Mouse (Mus musculus): ENCODE data around the gene Tsga10ip. TPM values are rescaled to one million over a fixed set of nuclear protein-coding genes. Genes with fewer than 3 reads are reported as not detected.

Gene Tsga10ip
- total RNA-seq, 2 experiments from 2014 or later, result not detected

DNA sequence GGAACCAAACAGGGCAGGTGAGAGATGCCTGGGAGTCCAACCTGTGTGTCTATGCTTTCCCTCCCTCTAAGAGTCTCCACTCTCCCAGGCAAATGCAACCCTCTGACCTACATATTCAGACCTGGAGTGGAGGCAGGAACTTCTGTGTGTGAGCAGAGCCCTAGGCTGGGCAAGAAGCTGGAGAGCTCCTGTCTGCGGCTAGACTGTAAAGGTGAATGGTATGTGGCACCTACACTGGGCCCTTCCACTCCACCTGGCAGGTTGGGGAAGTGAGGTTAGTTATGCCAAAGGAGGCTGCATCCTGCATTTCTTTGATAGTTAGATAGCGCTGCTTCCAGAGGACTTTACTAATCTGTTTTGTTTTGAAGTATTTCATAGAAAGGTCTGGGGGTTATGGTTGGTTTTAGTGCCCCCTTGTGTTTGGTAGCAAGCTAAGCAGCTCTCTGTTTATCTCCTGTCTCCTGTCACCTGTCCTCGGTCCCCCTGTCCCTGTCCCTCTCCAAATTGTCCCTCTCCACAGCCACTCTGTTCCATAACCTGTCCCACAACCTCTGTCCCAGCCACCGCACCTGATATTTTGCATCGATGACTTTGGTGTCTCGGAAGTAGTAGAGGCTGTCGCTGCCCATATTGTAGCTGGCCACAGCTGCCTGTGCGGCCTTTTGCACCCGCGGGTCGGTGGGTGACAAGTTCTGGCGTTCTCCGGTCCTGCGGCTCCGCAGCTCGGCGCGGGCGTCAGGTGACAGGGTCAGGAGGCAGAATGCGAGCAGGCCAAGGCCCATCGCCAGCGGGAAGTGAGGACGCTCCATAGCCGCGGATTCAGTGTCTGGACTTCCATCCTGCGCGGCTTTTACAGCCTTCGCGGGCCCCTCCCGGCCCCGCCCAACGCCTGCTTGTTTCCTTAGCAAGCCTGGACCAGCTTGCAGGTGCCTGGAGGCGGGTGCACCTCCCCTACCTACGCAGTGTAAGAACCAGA is 53.5 kb downstream of the Tsga10ip start:
- ATAC-seq (replicated peaks; ENCODE audit: poor library complexity), result peak; percentile 86

DNA sequence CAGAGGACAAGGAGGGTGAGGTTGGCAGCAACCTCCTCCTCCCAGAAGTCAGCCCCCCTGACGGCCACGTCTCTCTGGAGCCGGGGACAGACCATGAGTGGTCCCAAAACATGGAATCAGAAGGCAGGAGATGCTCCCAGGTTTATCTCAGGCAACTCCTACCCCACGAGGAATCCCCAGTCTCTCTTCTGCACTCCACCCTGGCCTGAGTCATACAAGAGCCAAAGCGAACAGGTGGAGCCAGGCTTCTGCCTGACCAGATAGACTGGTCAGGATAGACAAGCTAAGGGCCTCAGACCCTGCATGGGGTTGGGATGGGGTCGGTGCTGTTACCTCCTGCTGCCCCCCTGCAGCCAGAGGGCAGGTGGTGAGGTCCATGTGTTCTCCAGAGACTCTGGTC is 54.3 kb downstream of the Tsga10ip start:
- ATAC-seq (replicated peaks; ENCODE audit: poor library complexity), result no peak

DNA sequence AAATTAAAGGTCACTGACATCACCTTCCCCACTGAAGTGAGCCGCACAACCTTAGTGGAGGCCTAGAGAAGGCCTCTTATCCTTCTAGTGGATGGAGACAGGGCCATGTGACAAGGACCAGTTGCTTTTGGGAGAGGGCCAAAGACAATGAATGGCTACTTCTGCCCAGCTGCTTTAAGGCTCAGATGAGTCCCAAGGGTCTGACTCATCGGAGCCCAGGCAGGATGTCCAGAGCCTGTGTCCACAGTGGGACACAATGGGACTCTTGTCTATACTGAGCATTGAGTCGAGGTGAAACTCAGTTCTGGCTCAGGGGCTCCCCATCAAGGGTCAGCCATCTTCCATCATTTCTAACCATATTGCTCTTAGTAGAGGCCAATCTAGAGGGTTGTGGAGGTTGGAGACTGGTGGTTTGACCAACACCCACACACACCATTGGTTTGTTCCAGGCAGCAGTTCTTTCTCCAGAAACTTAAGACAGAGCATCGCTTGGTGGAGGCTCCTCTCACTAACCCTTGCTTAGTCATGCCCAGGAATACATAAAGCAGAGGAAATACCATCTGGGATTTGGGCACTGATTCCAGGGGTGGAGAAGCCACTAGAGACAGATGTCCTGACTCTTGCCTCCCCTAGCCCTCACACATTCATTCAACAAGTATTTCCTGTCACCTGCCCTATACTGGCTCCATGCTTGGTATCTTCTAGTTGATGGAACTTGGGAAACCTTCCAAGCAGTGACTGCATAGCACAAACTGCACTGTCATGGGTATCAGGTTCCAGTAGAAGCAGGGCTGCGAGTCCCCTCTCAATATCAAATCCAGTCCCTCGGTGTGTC is 56.8 kb downstream of the Tsga10ip start:
- no peak for ATAC-seq (replicated peaks; ENCODE audit: poor library complexity)

DNA sequence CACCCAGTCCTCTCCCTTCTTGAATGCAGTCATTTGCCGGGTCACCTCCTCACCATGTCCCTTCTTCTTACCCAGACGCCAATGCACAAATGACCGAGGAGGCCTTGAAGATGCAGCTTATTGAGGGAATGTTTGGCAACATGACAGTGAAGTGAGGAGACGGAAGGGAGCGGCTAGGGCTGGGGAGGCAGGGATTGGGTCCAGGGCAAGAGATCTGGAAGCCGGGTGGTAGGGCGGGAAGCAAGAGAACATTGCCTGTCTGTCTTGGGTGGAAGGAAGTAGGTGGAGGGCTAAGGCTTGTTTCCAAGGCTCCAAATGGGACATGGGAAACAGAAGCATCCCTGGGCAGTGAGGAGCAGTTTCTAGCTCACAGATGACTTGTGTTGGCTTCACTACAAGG is 61.0 kb downstream of the Tsga10ip start:
- no peak for ATAC-seq (replicated peaks; ENCODE audit: poor library complexity)

Other genes starting within 250 kb of the Tsga10ip start
- 14.8 and 16.2 TPM in 2 replicates for gene Pacs1, start 129.4 kb downstream of the Tsga10ip start, total RNA-seq (2015)
- 5.1 and 7.1 TPM in 2 replicates for gene Pacs1, start 129.4 kb downstream of the Tsga10ip start, total RNA-seq (2017)
- gene Sf3b2, start 107.1 kb downstream of the Tsga10ip start, total RNA-seq (2015), result 119 and 147 TPM in 2 replicates
- 239 and 261 TPM in 2 replicates for gene Sf3b2, start 107.1 kb downstream of the Tsga10ip start, total RNA-seq (2017)
- gene Gal3st3, start 104.2 kb downstream of the Tsga10ip start, total RNA-seq (2015), result not detected in 2 replicates
- gene Gal3st3, start 104.2 kb downstream of the Tsga10ip start, total RNA-seq (2017), result not detected in 2 replicates
- not detected in 2 replicates for gene Catsper1, start 66.8 kb downstream of the Tsga10ip start, total RNA-seq (2015)
- gene Catsper1, start 66.8 kb downstream of the Tsga10ip start, total RNA-seq (2017), result not detected in 2 replicates
- not detected in 2 replicates for gene Cst6, start 53.0 kb downstream of the Tsga10ip start, total RNA-seq (2015)
- not detected in 2 replicates for gene Cst6, start 53.0 kb downstream of the Tsga10ip start, total RNA-seq (2017)
- gene Eif1ad, start 35.8 kb downstream of the Tsga10ip start, total RNA-seq (2015), result 48.9 and 54.7 TPM in 2 replicates
- 67.8 and 86.2 TPM in 2 replicates for gene Eif1ad, start 35.8 kb downstream of the Tsga10ip start, total RNA-seq (2017)
- 499 and 504 TPM in 2 replicates for gene Banf1, start 35.4 kb downstream of the Tsga10ip start, total RNA-seq (2015)
- gene Banf1, start 35.4 kb downstream of the Tsga10ip start, total RNA-seq (2017), result 66.7 and 68.5 TPM in 2 replicates
- 65.3 and 65.9 TPM in 2 replicates for gene Sart1, start 13.8 kb downstream of the Tsga10ip start, total RNA-seq (2015)
- gene Sart1, start 13.8 kb downstream of the Tsga10ip start, total RNA-seq (2017), result 83.8 and 105 TPM in 2 replicates
- gene Drap1, start 22.5 kb upstream of the Tsga10ip start, total RNA-seq (2015), result 120 and 142 TPM in 2 replicates
- 105 and 109 TPM in 2 replicates for gene Drap1, start 22.5 kb upstream of the Tsga10ip start, total RNA-seq (2017)
- 18.4 and 18.6 TPM in 2 replicates for gene AI837181, start 22.6 kb upstream of the Tsga10ip start, total RNA-seq (2015)
- gene AI837181, start 22.6 kb upstream of the Tsga10ip start, total RNA-seq (2017), result 8.6 and 11.9 TPM in 2 replicates
- gene Fosl1, start 45.0 kb upstream of the Tsga10ip start, total RNA-seq (2015), result 0.47 and 0.98 TPM in 2 replicates
- 1.2 TPM in 1 of 2 replicates, not detected in the other for gene Fosl1, start 45.0 kb upstream of the Tsga10ip start, total RNA-seq (2017)
- 0.99 and 1.2 TPM in 2 replicates for gene Ccdc85b, start 55.4 kb upstream of the Tsga10ip start, total RNA-seq (2015)
- 2.5 and 3.0 TPM in 2 replicates for gene Ccdc85b, start 55.4 kb upstream of the Tsga10ip start, total RNA-seq (2017)
- 50.2 and 73.5 TPM in 2 replicates for gene Fibp, start 58.1 kb upstream of the Tsga10ip start, total RNA-seq (2015)
- 107 and 197 TPM in 2 replicates for gene Fibp, start 58.1 kb upstream of the Tsga10ip start, total RNA-seq (2017)
- gene Ctsw, start 66.0 kb upstream of the Tsga10ip start, total RNA-seq (2015), result 0.47 and 0.83 TPM in 2 replicates
- gene Ctsw, start 66.0 kb upstream of the Tsga10ip start, total RNA-seq (2017), result 0.44 and 0.79 TPM in 2 replicates
- gene Efemp2, start 71.4 kb upstream of the Tsga10ip start, total RNA-seq (2015), result 0.54 TPM in 1 of 2 replicates, not detected in the other
- gene Efemp2, start 71.4 kb upstream of the Tsga10ip start, total RNA-seq (2017), result not detected in 2 replicates
- gene Mus81, start 85.9 kb upstream of the Tsga10ip start, total RNA-seq (2015), result 20.4 and 28.8 TPM in 2 replicates
- 10.3 and 11.6 TPM in 2 replicates for gene Mus81, start 85.9 kb upstream of the Tsga10ip start, total RNA-seq (2017)
- gene Cfl1, start 87.9 kb upstream of the Tsga10ip start, total RNA-seq (2015), result 1,737 and 1,793 TPM in 2 replicates
- 1,233 and 1,355 TPM in 2 replicates for gene Cfl1, start 87.9 kb upstream of the Tsga10ip start, total RNA-seq (2017)
- 0.66 and 1.7 TPM in 2 replicates for gene 1700020D05Rik, start 101.3 kb upstream of the Tsga10ip start, total RNA-seq (2015)
- 1.5 TPM in 1 of 2 replicates, not detected in the other for gene 1700020D05Rik, start 101.3 kb upstream of the Tsga10ip start, total RNA-seq (2017)
- 0.73 and 2.8 TPM in 2 replicates for gene Snx32, start 108.0 kb upstream of the Tsga10ip start, total RNA-seq (2015)
- gene Snx32, start 108.0 kb upstream of the Tsga10ip start, total RNA-seq (2017), result 1.7 and 1.9 TPM in 2 replicates
- gene Ovol1, start 158.1 kb upstream of the Tsga10ip start, total RNA-seq (2015), result not detected in 2 replicates
- not detected in 2 replicates for gene Ovol1, start 158.1 kb upstream of the Tsga10ip start, total RNA-seq (2017)
- 8.9 and 10.5 TPM in 2 replicates for gene Ap5b1, start 165.5 kb upstream of the Tsga10ip start, total RNA-seq (2015)
- gene Ap5b1, start 165.5 kb upstream of the Tsga10ip start, total RNA-seq (2017), result 7.4 and 9.6 TPM in 2 replicates
- gene Rnaseh2c, start 199.3 kb upstream of the Tsga10ip start, total RNA-seq (2015), result 80.3 and 150 TPM in 2 replicates
- gene Rnaseh2c, start 199.3 kb upstream of the Tsga10ip start, total RNA-seq (2017), result 83.2 and 112 TPM in 2 replicates
- 35.1 and 40.2 TPM in 2 replicates for gene Kat5, start 207.7 kb upstream of the Tsga10ip start, total RNA-seq (2015)
- 51.8 and 60.1 TPM in 2 replicates for gene Kat5, start 207.7 kb upstream of the Tsga10ip start, total RNA-seq (2017)
- gene Rela, start 235.0 kb upstream of the Tsga10ip start, total RNA-seq (2015), result 37.2 and 40.0 TPM in 2 replicates
- 36.4 and 43.2 TPM in 2 replicates for gene Rela, start 235.0 kb upstream of the Tsga10ip start, total RNA-seq (2017)

Data from megakaryocyte progenitor cell, adult 5-6 weeks (primary cell).